Mouse (Mus musculus): ENCODE data around the gene Rhbdf1. TPM values are rescaled to one million over a fixed set of nuclear protein-coding genes. Genes with fewer than 3 reads are reported as not detected.

Rhbdf1 gene
- total and polyA plus RNA-seq, 2 experiments from 2014 or later = 22.9 to 65.4 TPM

DNA sequence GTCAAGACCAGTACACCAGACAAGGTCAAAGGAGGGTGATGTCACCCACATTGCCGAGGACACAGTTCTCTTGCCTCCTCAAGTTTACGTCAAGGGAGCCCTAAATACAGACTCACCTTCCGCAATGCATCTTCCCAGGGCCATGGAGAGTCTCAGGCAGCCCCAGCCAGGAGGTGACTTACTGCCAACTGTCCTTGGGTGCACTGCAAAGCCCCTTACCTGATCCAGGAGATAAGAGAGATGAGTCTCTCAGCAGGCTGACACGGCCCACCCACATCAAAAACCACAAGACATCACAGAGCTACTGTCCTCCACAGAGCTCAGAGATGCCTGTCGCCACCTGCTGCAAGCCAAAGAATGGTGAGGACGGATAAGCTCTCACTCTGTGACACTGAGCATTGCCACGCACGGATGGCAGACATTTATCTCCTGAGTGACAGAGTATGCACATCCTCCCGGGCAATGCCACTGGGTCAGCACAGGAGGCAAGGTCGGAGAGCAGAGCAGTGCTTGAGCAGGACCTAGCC, 22.0 kb downstream of the Rhbdf1 start, which contains the start of gene Il9r:
Gene Il9r (minus strand): TSS at position 205 of the 527 bp plus-strand sequence.
- DNase-seq (ENCODE audit: low spot score) (no peak), ATAC-seq (no peak)
- Histone ChIP-seq H3K36me3 (ENCODE audit: insufficient read depth, low read length) (no peaks in the 10 kb centered on the region), H3K4me1 (ENCODE audit: insufficient read depth, low read length) (no peaks in the 10 kb centered on the region), H3K9me3 (ENCODE audit: low read length) (no peaks in the 10 kb centered on the region), H3K4me2 (ENCODE audit: low read depth, low read length) (no peak within 1 kb of the TSS), H3K9ac (replicated peaks; ENCODE audit: low read length) (no peak within 1 kb of the TSS), H3K27ac (no peak within 1 kb of the TSS), H3K4me3 (ENCODE audit: low read length) (no peak within 1 kb of the TSS), H3K27me3 (ENCODE audit: insufficient read depth, low read length) (no peaks in the 10 kb centered on the region)
- 0 out of 2 replicates have a peak, but pooled peaks have one; percentile 5 for TF ChIP-seq CTCF (IDR thresholded peaks at IDR 0.05; ENCODE audit: low read depth)
- WGBS = 80% methylated on average over 10 of the region's 10 CpGs

DNA sequence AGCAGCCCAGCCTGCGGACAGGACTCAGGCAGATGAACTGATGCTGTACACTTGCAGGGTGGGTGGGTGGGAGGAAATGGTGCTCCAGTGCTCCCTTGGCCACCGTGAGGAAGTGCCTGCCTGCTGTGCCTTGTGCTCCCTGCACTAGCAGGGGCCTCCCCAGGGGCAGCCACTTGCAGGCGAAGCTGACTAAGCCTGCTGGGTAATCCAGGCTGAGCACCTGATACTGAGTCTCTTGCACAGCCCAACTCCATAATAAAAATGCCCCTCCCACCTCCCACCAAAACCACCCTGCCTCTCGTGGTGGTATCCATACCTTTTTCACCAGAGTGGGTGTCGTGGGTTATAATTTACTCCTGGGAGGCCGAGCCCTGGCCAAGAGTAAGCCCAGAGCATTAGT, 22.9 kb downstream of the Rhbdf1 start:
- no peak for TF ChIP-seq CTCF (IDR thresholded peaks at IDR 0.05; ENCODE audit: low read depth)
- Histone ChIP-seq H3K4me2 (ENCODE audit: low read depth, low read length) (no peak overlapping the region), H3K4me3 (ENCODE audit: low read length) (no peak overlapping the region), H3K27ac (no peak overlapping the region), H3K36me3 (ENCODE audit: insufficient read depth, low read length) (no peaks in the 10 kb centered on the region), H3K4me1 (ENCODE audit: insufficient read depth, low read length) (no peaks in the 10 kb centered on the region), H3K27me3 (ENCODE audit: insufficient read depth, low read length) (no peaks in the 10 kb centered on the region), H3K9me3 (ENCODE audit: low read length) (no peaks in the 10 kb centered on the region), H3K9ac (replicated peaks; ENCODE audit: low read length) (no peak overlapping the region)
- DNase-seq (ENCODE audit: low spot score) = no peak
- ATAC-seq = no peak
- 45% methylated on average over 6 of the region's 6 CpGs for WGBS

DNA sequence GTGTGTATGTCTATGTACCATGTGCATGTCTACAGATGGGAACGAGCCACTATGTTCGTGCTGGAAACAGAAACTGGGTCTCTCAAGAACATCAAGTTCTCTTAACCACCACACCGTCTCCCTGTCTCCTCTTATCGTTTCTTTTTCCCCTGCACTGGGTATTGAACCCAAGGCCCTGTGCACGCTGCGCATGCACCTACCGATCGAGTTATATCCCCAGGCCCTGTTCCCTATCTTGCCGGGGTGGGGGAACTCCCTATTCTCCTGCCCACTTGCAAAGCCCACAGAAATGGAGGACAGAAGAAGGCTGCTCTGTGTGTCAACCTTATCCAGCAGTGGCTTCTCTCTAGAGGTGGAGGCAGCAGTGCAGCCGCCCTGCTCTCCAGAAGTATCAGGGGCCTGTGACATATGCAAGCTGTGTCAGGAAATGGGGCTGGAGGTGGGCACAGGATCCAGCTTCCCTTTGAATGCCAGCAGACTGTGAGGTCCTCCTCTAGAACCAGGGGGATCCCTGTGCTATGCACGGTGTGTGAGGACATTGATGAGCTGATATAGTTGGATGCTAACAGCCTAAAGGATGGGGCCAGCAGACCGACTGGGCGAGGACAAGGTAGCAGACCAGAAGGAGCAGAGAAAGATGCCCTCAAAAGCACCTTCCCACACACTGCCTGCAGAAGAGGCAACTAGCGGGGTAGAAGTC, 23.7 kb downstream of the Rhbdf1 start:
- Histone ChIP-seq H3K4me3 (ENCODE audit: low read length) (no peak overlapping the region), H3K4me1 (ENCODE audit: insufficient read depth, low read length) (no peaks in the 10 kb centered on the region), H3K4me2 (ENCODE audit: low read depth, low read length) (no peak overlapping the region), H3K27ac (no peak overlapping the region), H3K36me3 (ENCODE audit: insufficient read depth, low read length) (no peaks in the 10 kb centered on the region), H3K9me3 (ENCODE audit: low read length) (no peaks in the 10 kb centered on the region), H3K9ac (replicated peaks; ENCODE audit: low read length) (no peak overlapping the region), H3K27me3 (ENCODE audit: insufficient read depth, low read length) (no peaks in the 10 kb centered on the region)
- ATAC-seq (no peak), DNase-seq (ENCODE audit: low spot score) (no peak)
- WGBS = 77% methylated on average over 14 of the region's 14 CpGs
- no peak for TF ChIP-seq CTCF (IDR thresholded peaks at IDR 0.05; ENCODE audit: low read depth)

DNA sequence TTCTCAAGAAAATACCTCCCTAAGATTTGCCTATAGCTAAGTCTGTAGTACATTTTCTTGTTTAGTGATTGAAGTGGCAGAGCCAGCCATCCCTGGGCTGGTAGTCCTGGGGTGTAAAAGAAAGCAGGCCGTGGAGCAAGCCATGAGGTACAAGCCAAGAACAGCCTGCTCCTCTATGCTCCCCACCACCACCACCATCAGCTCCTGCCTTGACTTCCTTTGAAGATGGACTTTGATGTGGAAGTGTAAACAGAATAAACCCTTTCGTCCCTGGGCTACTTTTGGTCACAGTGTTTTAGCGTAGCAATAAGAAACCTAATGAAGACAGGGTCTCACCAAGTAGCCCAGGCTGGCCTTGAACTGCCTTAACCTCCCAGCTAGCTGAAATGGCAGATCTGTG, 24.3 kb downstream of the Rhbdf1 start:
- Histone ChIP-seq H3K4me2 (ENCODE audit: low read depth, low read length) (no peak overlapping the region), H3K9me3 (ENCODE audit: low read length) (no peaks in the 10 kb centered on the region), H3K9ac (replicated peaks; ENCODE audit: low read length) (no peak overlapping the region), H3K27ac (no peak overlapping the region), H3K27me3 (ENCODE audit: insufficient read depth, low read length) (no peaks in the 10 kb centered on the region), H3K36me3 (ENCODE audit: insufficient read depth, low read length) (no peaks in the 10 kb centered on the region), H3K4me3 (ENCODE audit: low read length) (no peak overlapping the region), H3K4me1 (ENCODE audit: insufficient read depth, low read length) (no peaks in the 10 kb centered on the region)
- DNase-seq (ENCODE audit: low spot score) (no peak), ATAC-seq (no peak)
- no peak for TF ChIP-seq CTCF (IDR thresholded peaks at IDR 0.05; ENCODE audit: low read depth)
- 68% methylated on average over 3 of the region's 3 CpGs for WGBS

- no peaks in the 10 kb centered on the region for H3K27me3 ChIP-seq (ENCODE audit: insufficient read depth, low read length)
- no peak for TF ChIP-seq CTCF (IDR thresholded peaks at IDR 0.05; ENCODE audit: low read depth)
- no peak for DNase-seq (ENCODE audit: low spot score)
- H3K4me1 ChIP-seq (ENCODE audit: insufficient read depth, low read length) = no peaks in the 10 kb centered on the region
- H3K4me3 ChIP-seq (ENCODE audit: low read length) = no peak overlapping the region
- H3K9ac ChIP-seq (replicated peaks; ENCODE audit: low read length) = no peak overlapping the region
- H3K27ac ChIP-seq = no peak overlapping the region
- H3K36me3 ChIP-seq (ENCODE audit: insufficient read depth, low read length) = no peaks in the 10 kb centered on the region
- no peak for ATAC-seq
- no peak overlapping the region for H3K4me2 ChIP-seq (ENCODE audit: low read depth, low read length)
- H3K9me3 ChIP-seq (ENCODE audit: low read length) = no peaks in the 10 kb centered on the region
- WGBS = 80% methylated on average over 6 of the region's 6 CpGs
These were observed 25.4 kb downstream of the Rhbdf1 start for GRCm38 (mm10) chr11:32196727-32197126.

GRCm38 (mm10) chr11:32195867-32196540, 26.1 kb downstream of the Rhbdf1 start:
- Histone ChIP-seq H3K4me3 (ENCODE audit: low read length) (no peak overlapping the region), H3K9ac (replicated peaks; ENCODE audit: low read length) (no peak overlapping the region), H3K27ac (no peak overlapping the region), H3K27me3 (ENCODE audit: insufficient read depth, low read length) (no peaks in the 10 kb centered on the region), H3K36me3 (ENCODE audit: insufficient read depth, low read length) (no peaks in the 10 kb centered on the region), H3K4me2 (ENCODE audit: low read depth, low read length) (no peak overlapping the region), H3K4me1 (ENCODE audit: insufficient read depth, low read length) (no peaks in the 10 kb centered on the region), H3K9me3 (ENCODE audit: low read length) (no peaks in the 10 kb centered on the region)
- WGBS = 26% methylated on average over 11 of the region's 11 CpGs
- no peak for TF ChIP-seq CTCF (IDR thresholded peaks at IDR 0.05; ENCODE audit: low read depth)
- ATAC-seq (no peak), DNase-seq (ENCODE audit: low spot score) (no peak)

DNA sequence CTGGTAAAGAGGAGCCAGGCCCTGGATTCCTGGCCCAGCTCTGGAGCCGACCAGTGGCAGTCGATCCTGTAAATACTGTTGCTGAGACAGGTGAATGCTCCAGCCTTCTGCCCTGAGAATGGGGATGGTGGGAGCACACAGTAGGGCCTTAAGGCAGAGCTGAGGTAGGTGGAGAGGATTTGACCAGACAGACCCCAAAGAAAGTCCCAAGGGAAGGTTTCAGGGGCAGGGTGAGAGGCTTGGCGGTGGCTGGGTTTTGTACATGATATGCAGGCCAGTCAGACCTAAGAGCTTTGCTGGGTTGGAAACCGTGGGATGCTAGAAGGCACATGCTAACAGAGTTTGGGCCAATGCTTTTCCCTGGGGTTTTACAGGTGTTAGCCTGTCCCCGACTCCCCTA, 27.5 kb downstream of the Rhbdf1 start:
- no peaks in the 10 kb centered on the region for H3K36me3 ChIP-seq (ENCODE audit: insufficient read depth, low read length)
- H3K4me1 ChIP-seq (ENCODE audit: insufficient read depth, low read length) = 0 out of 2 replicates have a peak, but pooled peaks cover 4% of the 10 kb centered on the region
- no peak overlapping the region for H3K4me3 ChIP-seq (ENCODE audit: low read length)
- WGBS = 91% methylated on average over 5 of the region's 5 CpGs
- no peak overlapping the region for H3K4me2 ChIP-seq (ENCODE audit: low read depth, low read length)
- H3K27me3 ChIP-seq (ENCODE audit: insufficient read depth, low read length) = no peaks in the 10 kb centered on the region
- no peak for TF ChIP-seq CTCF (IDR thresholded peaks at IDR 0.05; ENCODE audit: low read depth)
- ATAC-seq (no peak), DNase-seq (ENCODE audit: low spot score) (no peak)
- no peaks in the 10 kb centered on the region for H3K9me3 ChIP-seq (ENCODE audit: low read length)
- no peak overlapping the region for H3K27ac ChIP-seq
- H3K9ac ChIP-seq (replicated peaks; ENCODE audit: low read length) = no peak overlapping the region
